Mouse (Mus musculus): ENCODE measurements at regions not wholly inside any gene's neighbourhood (a gene's known extent, or its start where the extent isn't known, plus 50 kb on each side); places are given as distances from the start of the nearest gene placed in this dataset.

GRCm38 (mm10) chr3:147542285-147542684 lies 690.1 kb downstream of the Ttll7 start:
- no peak for DNase-seq (ENCODE audit: low spot score)

DNA sequence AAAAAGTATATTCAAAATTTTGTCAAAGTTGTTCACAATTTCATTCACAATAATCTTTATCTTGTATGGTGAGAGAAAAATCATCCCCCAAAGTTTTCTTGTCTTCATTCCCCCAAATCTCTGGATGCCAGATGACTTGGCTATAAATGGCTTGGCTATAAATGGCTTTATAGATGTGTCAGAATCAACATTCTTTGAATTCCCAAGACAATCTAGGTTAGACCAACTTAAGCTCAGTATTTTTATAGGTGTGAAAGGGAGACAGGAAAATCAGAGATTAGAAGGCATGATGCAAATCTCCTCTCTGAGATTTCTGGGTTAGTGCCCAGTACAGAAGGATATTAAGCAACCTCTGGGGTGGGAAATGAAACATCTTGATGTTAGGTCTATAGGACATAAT lies 685.4 kb downstream of the Ttll7 start:
- DNase-seq (ENCODE audit: low spot score) = no peak

GRCm38 (mm10) chr3:147532196-147532595 lies 680.0 kb downstream of the Ttll7 start:
- no peak for DNase-seq (ENCODE audit: low spot score)

DNA sequence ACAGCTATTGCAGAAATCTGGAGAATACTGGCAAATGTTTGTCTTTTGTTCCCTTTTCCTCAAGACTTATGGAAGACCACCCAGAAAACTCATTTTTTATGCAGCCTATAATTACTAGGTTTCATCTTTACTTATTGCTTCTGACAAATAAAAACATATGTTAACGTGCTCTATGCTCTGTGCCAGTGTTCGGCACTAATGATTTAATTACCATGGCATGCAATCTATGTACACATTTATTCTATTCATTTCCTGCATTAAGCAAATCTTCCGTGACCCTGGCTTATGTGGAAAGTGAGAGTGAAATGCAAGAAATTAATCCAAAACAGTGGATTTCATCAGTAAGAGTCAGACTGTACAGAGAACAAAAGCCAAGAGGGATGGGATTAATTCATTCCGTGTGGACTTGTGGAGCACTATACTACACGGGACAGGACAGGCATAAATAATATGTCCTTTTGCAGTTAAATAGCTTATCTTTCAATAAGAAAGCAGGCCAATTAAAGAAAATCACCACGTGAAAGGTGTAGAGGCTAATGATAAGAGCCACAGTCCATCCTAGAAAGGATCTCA lies 679.5 kb downstream of the Ttll7 start:
- no peak for DNase-seq (ENCODE audit: low spot score)
